Mouse (Mus musculus): Measurements from ENCODE around the gene Kantr. TPM values are rescaled to one million over a fixed set of nuclear protein-coding genes. Genes with fewer than 3 reads are reported as not detected.
"Not testable (repeated sequence)": the region's sequence is repeated elsewhere in the genome, so short reads cannot be mapped to it uniquely, and the experiment has no call there.

The Kantr gene
- polyA plus RNA-seq, 1 experiment from 2014 or later: 22.0 TPM

- Histone ChIP-seq H3K36me3 (ENCODE audit: control insufficient read depth, insufficient read depth, low read length) (peaks cover 15% of the 10 kb centered on the region; the same call in 1 of the 2 replicates), H3K4me2 (replicated peaks; ENCODE audit: low read depth, low read length) (peak within 1 kb of the TSS; percentile 47), H3K9ac (ENCODE audit: low read depth, low read length) (peak within 1 kb of the TSS; percentile 80), H3K27ac (ENCODE audit: low read depth, low read length) (peak within 1 kb of the TSS; percentile 82), H3K4me1 (ENCODE audit: control insufficient read depth, insufficient read depth, low read length) (no peaks in the 10 kb centered on the region), H3K4me3 (ENCODE audit: low read length) (peak within 1 kb of the TSS; percentile 56), H3K9me3 (ENCODE audit: control insufficient read depth, low read length) (no peaks in the 10 kb centered on the region), H3K27me3 (ENCODE audit: control insufficient read depth, insufficient read depth, low read length) (peaks cover 8% of the 10 kb centered on the region; the same call in 1 of the 2 replicates)
- peak; percentile 98 for ATAC-seq (ENCODE audit: low FRiP score, low TSS enrichment)
- 14% methylated on average over 27 of the region's 27 CpGs for WGBS
Observed at GRCm38 (mm10) chrX:152342358-152342901, 15.1 kb upstream of the Kantr start, which contains the start of gene Tspyl2. TSS of gene Tspyl2 (minus strand) at chrX:152342425.

DNA sequence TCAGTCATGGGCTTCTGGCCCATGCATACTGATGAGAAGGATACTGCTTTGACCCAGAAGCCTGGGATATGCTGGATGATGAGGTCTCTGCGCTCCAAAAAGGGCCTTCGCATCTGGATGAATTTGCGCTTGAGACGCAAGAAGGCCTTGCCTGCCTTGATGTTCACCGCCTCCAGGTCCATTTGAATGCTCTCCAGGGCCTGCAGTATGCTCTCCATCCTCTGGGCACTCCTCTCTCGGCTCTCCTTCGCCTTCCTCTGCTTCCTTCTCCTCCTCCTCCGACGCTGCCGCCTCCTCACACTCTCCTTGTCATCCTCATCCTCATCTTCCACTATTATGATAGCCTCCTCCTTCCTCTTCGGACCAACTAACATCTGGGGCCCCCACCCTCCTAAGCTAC lies 14.2 kb upstream of the Kantr start:
- peaks cover 15% of the 10 kb centered on the region; the same call in 1 of the 2 replicates for H3K36me3 ChIP-seq (ENCODE audit: control insufficient read depth, insufficient read depth, low read length)
- WGBS: 34% methylated on average over 11 of the region's 11 CpGs
- H3K9me3 ChIP-seq (ENCODE audit: control insufficient read depth, low read length): no peaks in the 10 kb centered on the region
- H3K4me1 ChIP-seq (ENCODE audit: control insufficient read depth, insufficient read depth, low read length): no peaks in the 10 kb centered on the region
- H3K9ac ChIP-seq (ENCODE audit: low read depth, low read length): peak overlapping the region; percentile 80
- no peak for ATAC-seq (ENCODE audit: low FRiP score, low TSS enrichment)
- H3K4me2 ChIP-seq (replicated peaks; ENCODE audit: low read depth, low read length): peak overlapping the region; percentile 47
- peak overlapping the region; percentile 56 for H3K4me3 ChIP-seq (ENCODE audit: low read length)
- H3K27ac ChIP-seq (ENCODE audit: low read depth, low read length): no peak overlapping the region; the same call in 1 of the 2 replicates
- peaks cover 8% of the 10 kb centered on the region; the same call in 1 of the 2 replicates for H3K27me3 ChIP-seq (ENCODE audit: control insufficient read depth, insufficient read depth, low read length)

DNA sequence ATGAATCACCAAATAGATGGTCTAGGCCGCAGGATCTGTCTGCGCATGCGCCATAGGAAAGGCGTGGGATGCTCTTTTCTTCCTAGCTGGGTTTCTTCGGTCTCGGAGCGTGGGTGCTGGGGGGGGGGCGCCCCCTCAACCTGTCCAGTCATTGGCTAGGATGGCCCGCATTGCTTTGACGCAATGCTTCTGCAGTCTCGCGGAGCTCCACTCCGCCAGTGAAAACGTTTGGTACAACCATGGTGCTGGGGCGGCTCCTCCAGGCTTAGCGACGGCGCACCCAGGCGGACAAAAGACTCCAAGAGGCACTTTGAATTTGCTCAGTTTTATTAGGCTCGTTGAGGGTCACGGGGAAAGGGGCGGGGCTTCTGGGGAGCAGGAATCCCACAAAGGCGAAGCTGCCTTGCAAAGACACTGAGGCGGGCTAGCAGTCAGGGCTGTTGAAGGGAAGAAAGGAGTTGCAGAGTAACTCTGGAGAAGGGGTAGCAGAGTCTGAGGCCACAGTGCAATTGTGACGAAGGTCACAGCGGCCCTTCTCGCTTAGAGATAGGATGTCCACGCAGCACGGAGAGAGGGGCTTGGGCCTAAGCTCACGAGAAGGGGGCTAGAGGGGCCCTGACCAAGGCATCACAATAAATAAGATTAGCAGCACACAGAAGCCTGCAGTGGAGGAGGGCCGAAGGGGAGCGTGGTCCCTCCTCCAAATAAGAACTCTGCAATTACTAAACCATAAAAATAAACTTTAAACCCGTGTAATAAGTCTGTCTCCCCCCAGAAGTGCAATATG lies 9.4 kb upstream of the Kantr start:
- peak; percentile 99 for ATAC-seq (ENCODE audit: low FRiP score, low TSS enrichment)
- peaks cover 15% of the 10 kb centered on the region; the same call in 1 of the 2 replicates for H3K36me3 ChIP-seq (ENCODE audit: control insufficient read depth, insufficient read depth, low read length)
- peak overlapping the region; percentile 39 for H3K4me2 ChIP-seq (replicated peaks; ENCODE audit: low read depth, low read length)
- H3K9me3 ChIP-seq (ENCODE audit: control insufficient read depth, low read length): no peaks in the 10 kb centered on the region
- H3K9ac ChIP-seq (ENCODE audit: low read depth, low read length): peak overlapping the region; percentile 57
- H3K27ac ChIP-seq (ENCODE audit: low read depth, low read length): peak overlapping the region; percentile 94
- WGBS: 22% methylated on average over 33 of the region's 33 CpGs
- peak overlapping the region; percentile 22 for H3K4me3 ChIP-seq (ENCODE audit: low read length)
- no peaks in the 10 kb centered on the region; the same call in 1 of the 2 replicates for H3K27me3 ChIP-seq (ENCODE audit: control insufficient read depth, insufficient read depth, low read length)
- H3K4me1 ChIP-seq (ENCODE audit: control insufficient read depth, insufficient read depth, low read length): no peaks in the 10 kb centered on the region

DNA sequence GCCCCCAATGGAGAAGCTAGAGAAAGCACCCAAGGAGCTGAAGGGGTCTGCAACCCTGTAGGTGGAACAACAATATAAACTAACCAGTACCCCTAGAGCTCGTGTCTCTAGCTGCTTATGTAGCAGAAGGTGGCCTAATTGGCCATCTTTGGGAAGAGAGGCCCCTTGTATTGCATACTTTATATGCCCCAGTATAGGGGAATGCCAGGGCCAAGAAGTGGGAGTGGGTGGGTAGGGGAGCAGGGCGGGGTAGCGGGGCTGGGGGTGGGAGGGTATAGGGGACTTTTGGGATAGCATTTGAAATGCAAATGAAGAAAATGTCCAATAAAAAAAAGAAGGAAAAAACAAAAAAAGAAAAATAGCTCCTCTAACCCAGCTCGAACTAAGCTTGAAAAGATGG lies 8.8 kb upstream of the Kantr start:
- H3K4me2 ChIP-seq (replicated peaks; ENCODE audit: low read depth, low read length): peak overlapping the region; percentile 29; the same call in 1 of the 2 replicates

DNA sequence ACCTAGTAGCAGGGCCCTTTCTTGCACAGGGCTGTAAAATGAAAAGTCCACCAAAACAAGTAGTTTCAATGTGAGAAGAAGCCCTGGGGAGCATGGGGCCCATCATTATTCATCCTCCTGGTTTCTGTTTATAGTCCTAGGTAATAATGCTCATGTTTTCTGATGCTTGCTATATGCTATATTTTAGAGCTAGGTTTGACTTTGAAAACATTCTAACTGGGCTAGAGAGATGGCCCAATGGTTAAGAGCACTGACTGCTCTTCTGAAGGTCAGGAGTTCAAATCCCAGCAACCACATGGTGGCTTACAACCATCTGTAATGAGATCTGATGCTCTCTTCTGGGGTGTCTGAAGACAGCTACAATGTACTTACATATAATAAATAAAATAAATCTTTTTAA lies 2.1 kb upstream of the Kantr start:
- not testable (repeated sequence) for H3K27me3 ChIP-seq (ENCODE audit: control insufficient read depth, insufficient read depth, low read length); ATAC-seq (ENCODE audit: low FRiP score, low TSS enrichment); H3K27ac ChIP-seq (ENCODE audit: low read depth, low read length); H3K4me3 ChIP-seq (ENCODE audit: low read length); H3K4me2 ChIP-seq (replicated peaks; ENCODE audit: low read depth, low read length); H3K9ac ChIP-seq (ENCODE audit: low read depth, low read length); H3K36me3 ChIP-seq (ENCODE audit: control insufficient read depth, insufficient read depth, low read length); H3K9me3 ChIP-seq (ENCODE audit: control insufficient read depth, low read length); H3K4me1 ChIP-seq (ENCODE audit: control insufficient read depth, insufficient read depth, low read length)

More for the DNA sequence above, 8.8 kb upstream of the Kantr start:
- not testable (repeated sequence) for H3K9me3 ChIP-seq (ENCODE audit: control insufficient read depth, low read length); H3K9ac ChIP-seq (ENCODE audit: low read depth, low read length); H3K27ac ChIP-seq (ENCODE audit: low read depth, low read length); H3K27me3 ChIP-seq (ENCODE audit: control insufficient read depth, insufficient read depth, low read length); H3K4me1 ChIP-seq (ENCODE audit: control insufficient read depth, insufficient read depth, low read length); ATAC-seq (ENCODE audit: low FRiP score, low TSS enrichment)
- WGBS: 45% methylated on average over 4 of the region's 4 CpGs
- Histone ChIP-seq H3K4me3 (ENCODE audit: low read length) (peak overlapping the region; percentile 22; the same call in 1 of the 2 replicates), H3K36me3 (ENCODE audit: control insufficient read depth, insufficient read depth, low read length) (peaks cover 15% of the 10 kb centered on the region; the same call in 1 of the 2 replicates)

GRCm38 (mm10) chrX:152327689-152328052 lies 376 bp upstream of the Kantr start:
- no peaks in the 10 kb centered on the region for H3K36me3 ChIP-seq (ENCODE audit: control insufficient read depth, insufficient read depth, low read length)
- no peak overlapping the region for H3K27ac ChIP-seq (ENCODE audit: low read depth, low read length)
- 0 out of 2 replicates have a peak, but pooled peaks cover 3% of the 10 kb centered on the region for H3K27me3 ChIP-seq (ENCODE audit: control insufficient read depth, insufficient read depth, low read length)
- WGBS: 34% methylated on average over 8 of the region's 8 CpGs
- peak overlapping the region; percentile 30 for H3K4me2 ChIP-seq (replicated peaks; ENCODE audit: low read depth, low read length)
- peak overlapping the region; percentile 59 for H3K9ac ChIP-seq (ENCODE audit: low read depth, low read length)
- no peaks in the 10 kb centered on the region for H3K9me3 ChIP-seq (ENCODE audit: control insufficient read depth, low read length)
- ATAC-seq (ENCODE audit: low FRiP score, low TSS enrichment): peak; percentile 24; the same call in 1 of the 2 replicates
- H3K4me1 ChIP-seq (ENCODE audit: control insufficient read depth, insufficient read depth, low read length): no peaks in the 10 kb centered on the region
- H3K4me3 ChIP-seq (ENCODE audit: low read length): peak overlapping the region; percentile 58; the same call in 1 of the 2 replicates

GRCm38 (mm10) chrX:152323584-152323983 lies 3.7 kb downstream of the Kantr start:
- Histone ChIP-seq H3K4me1 (ENCODE audit: control insufficient read depth, insufficient read depth, low read length) (no peaks in the 10 kb centered on the region), H3K4me3 (ENCODE audit: low read length) (no peak overlapping the region), H3K27ac (ENCODE audit: low read depth, low read length) (no peak overlapping the region), H3K36me3 (ENCODE audit: control insufficient read depth, insufficient read depth, low read length) (peaks cover 2% of the 10 kb centered on the region; the same call in 1 of the 2 replicates), H3K4me2 (replicated peaks; ENCODE audit: low read depth, low read length) (no peak overlapping the region), H3K9ac (ENCODE audit: low read depth, low read length) (no peak overlapping the region), H3K9me3 (ENCODE audit: control insufficient read depth, low read length) (no peaks in the 10 kb centered on the region), H3K27me3 (ENCODE audit: control insufficient read depth, insufficient read depth, low read length) (0 out of 2 replicates have a peak, but pooled peaks cover 3% of the 10 kb centered on the region)
- no peak for ATAC-seq (ENCODE audit: low FRiP score, low TSS enrichment)
- 95% methylated on average over 1 of the region's 1 CpGs for WGBS

DNA sequence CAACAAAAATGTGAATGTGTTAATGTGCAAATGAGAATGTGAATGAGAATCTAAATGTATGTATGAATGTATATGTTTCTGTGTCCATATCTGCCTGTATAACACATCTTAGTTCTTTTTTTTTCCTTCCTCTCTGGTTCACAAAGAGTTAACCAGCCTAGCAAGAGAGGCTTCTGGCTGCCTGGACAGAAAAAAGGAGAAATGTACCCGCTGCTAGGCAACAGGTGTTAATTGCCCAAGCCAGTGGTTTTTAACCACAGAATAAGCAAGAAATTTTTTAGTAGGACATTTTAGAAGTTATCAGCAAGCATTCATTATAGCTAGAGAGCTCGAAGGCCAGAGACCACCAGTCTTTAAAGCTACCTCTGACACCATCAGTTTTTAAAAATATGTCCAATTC lies 4.5 kb downstream of the Kantr start:
- H3K27me3 ChIP-seq (ENCODE audit: control insufficient read depth, insufficient read depth, low read length): 0 out of 2 replicates have a peak, but pooled peaks cover 3% of the 10 kb centered on the region
- no peaks in the 10 kb centered on the region for H3K4me1 ChIP-seq (ENCODE audit: control insufficient read depth, insufficient read depth, low read length)
- no peak for ATAC-seq (ENCODE audit: low FRiP score, low TSS enrichment)
- no peak overlapping the region for H3K9ac ChIP-seq (ENCODE audit: low read depth, low read length)
- H3K4me3 ChIP-seq (ENCODE audit: low read length): no peak overlapping the region
- H3K9me3 ChIP-seq (ENCODE audit: control insufficient read depth, low read length): no peaks in the 10 kb centered on the region
- H3K36me3 ChIP-seq (ENCODE audit: control insufficient read depth, insufficient read depth, low read length): peaks cover 2% of the 10 kb centered on the region; the same call in 1 of the 2 replicates
- no peak overlapping the region for H3K27ac ChIP-seq (ENCODE audit: low read depth, low read length)
- no peak overlapping the region for H3K4me2 ChIP-seq (replicated peaks; ENCODE audit: low read depth, low read length)
- WGBS: 46% methylated on average over 2 of the region's 2 CpGs

- Histone ChIP-seq H3K9ac (ENCODE audit: low read depth, low read length) (no peak overlapping the region), H3K4me3 (ENCODE audit: low read length) (no peak overlapping the region), H3K4me1 (ENCODE audit: control insufficient read depth, insufficient read depth, low read length) (no peaks in the 10 kb centered on the region), H3K36me3 (ENCODE audit: control insufficient read depth, insufficient read depth, low read length) (peaks cover 2% of the 10 kb centered on the region; the same call in 1 of the 2 replicates), H3K9me3 (ENCODE audit: control insufficient read depth, low read length) (no peaks in the 10 kb centered on the region), H3K27me3 (ENCODE audit: control insufficient read depth, insufficient read depth, low read length) (no peaks in the 10 kb centered on the region), H3K4me2 (replicated peaks; ENCODE audit: low read depth, low read length) (no peak overlapping the region), H3K27ac (ENCODE audit: low read depth, low read length) (no peak overlapping the region)
- 81% methylated on average over 4 of the region's 4 CpGs for WGBS
- no peak for ATAC-seq (ENCODE audit: low FRiP score, low TSS enrichment)
Observed at GRCm38 (mm10) chrX:152320535-152320934, 6.8 kb downstream of the Kantr start.

All from kidney, embryonic 14.5 days (tissue).